Mouse (Mus musculus) liver, embryonic 11.5 days (tissue): ENCODE data around the gene Nell1. TPM values are rescaled to one million over a fixed set of nuclear protein-coding genes. Genes with fewer than 3 reads are reported as not detected.

Source experiments
- ATAC-seq: fragments of 200-750 bp; cut with Nextera tagmentation; replicated peaks from 2 replicates; pipeline ENCODE4 v1.8.0; 2017; ENCODE audit warnings: moderate number of reproducible peaks, mild to moderate bottlenecking, moderate TSS enrichment, moderate library complexity; ENCODE audit not compliant: low FRiP score
- DNase-seq: peaks from one replicate; pipeline ENCODE4 v3.0.0-alpha.2; 2017; ENCODE audit warnings: low spot score
- H3K27ac ChIP-seq: fragments of 300-500 bp; sonication (generic); 2 replicates; pipeline ENCODE4 v1.5.1; 2014; ENCODE audit warnings: mild to moderate bottlenecking, low read depth, low read length, control low read depth
- H3K27me3 ChIP-seq: fragments of 300-500 bp; sonication (generic); replicated peaks from 2 replicates; pipeline ENCODE4 v1.6.1; 2014; ENCODE audit warnings: low read length, mixed read lengths; ENCODE audit not compliant: control insufficient read depth, insufficient read depth
- H3K36me3 ChIP-seq: fragments of 300-500 bp; sonication (generic); 2 replicates; pipeline ENCODE4 v1.6.1; 2014; ENCODE audit warnings: mild to moderate bottlenecking, low read length, moderate library complexity, mixed read lengths; ENCODE audit not compliant: control insufficient read depth, insufficient read depth
- H3K4me1 ChIP-seq: fragments of 300-500 bp; sonication (generic); replicated peaks from 2 replicates; pipeline ENCODE4 v1.6.1; 2014; ENCODE audit warnings: low read length, mixed read lengths; ENCODE audit not compliant: control insufficient read depth, insufficient read depth
- H3K4me2 ChIP-seq: fragments of 300-500 bp; sonication (generic); 2 replicates; pipeline ENCODE4 v1.6.1; 2014; ENCODE audit warnings: mild to moderate bottlenecking, control low read depth, moderate library complexity
- H3K4me3 ChIP-seq: fragments of 300-500 bp; sonication (generic); 2 replicates; pipeline ENCODE4 v1.5.1; 2014; ENCODE audit warnings: low read depth, low read length, control low read depth
- H3K9ac ChIP-seq: fragments of 300-500 bp; sonication (generic); 2 replicates; pipeline ENCODE4 v1.6.1; 2014; ENCODE audit warnings: low read depth, low read length, control low read depth
- H3K9me3 ChIP-seq: fragments of 300-500 bp; sonication (generic); 2 replicates; pipeline ENCODE4 v1.6.1; 2016; ENCODE audit warnings: low read length, inconsistent platforms, mixed read lengths; ENCODE audit not compliant: control insufficient read depth
- WGBS: fragments of 180-500 bp; shearing (Covaris S2); extraction: QIAGEN DNeasy Blood & Tissue Kit; methylation state at CpG from one replicate; pipeline ENCODE4 v1.1.7; 2014; 5-methylcytosine and 5-hydroxymethylcytosine counted together
- polyA plus RNA-seq: library from polyadenylated mRNA; unstranded; fragments of >200 nt; fragmentation: Nextera tagmentation; extraction: Ambion mirVana; gene quantifications from 2 replicates; pipeline ENCODE4 v1.2.1, GENCODE M21; 2014

Nell1 gene
- polyA plus RNA-seq, 1 experiment from 2014 or later, result 1.7 TPM

DNA sequence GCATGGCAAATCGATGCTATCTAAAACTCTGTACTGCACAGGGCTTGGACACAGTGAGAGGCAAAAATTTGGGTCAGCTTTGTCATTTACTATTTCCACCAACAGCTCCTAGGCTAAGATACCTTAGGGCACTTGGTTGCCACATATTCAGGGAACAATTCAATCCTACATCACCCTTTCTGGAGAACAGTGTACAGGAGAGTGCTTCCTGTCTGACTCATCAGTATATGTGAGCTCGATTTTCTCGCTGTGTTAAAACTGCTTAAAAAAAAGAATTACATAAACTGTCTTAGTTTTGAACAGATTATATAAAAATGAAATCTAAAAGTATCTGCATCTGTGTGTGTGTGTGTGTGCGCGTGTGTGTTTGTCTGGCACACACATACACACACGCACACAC lies 211.6 kb downstream of the Nell1 start:
- Histone ChIP-seq H3K4me1 (no peaks in the 10 kb centered on the region), H3K27ac (no peak overlapping the region), H3K9ac (no peak overlapping the region), H3K27me3 (no peaks in the 10 kb centered on the region), H3K36me3 (no peaks in the 10 kb centered on the region), H3K9me3 (no peaks in the 10 kb centered on the region), H3K4me2 (no peak overlapping the region), H3K4me3 (no peak overlapping the region)
- WGBS, result 85% methylated on average over 6 of the region's 6 CpGs
- DNase-seq (no peak), ATAC-seq (no peak)

DNA sequence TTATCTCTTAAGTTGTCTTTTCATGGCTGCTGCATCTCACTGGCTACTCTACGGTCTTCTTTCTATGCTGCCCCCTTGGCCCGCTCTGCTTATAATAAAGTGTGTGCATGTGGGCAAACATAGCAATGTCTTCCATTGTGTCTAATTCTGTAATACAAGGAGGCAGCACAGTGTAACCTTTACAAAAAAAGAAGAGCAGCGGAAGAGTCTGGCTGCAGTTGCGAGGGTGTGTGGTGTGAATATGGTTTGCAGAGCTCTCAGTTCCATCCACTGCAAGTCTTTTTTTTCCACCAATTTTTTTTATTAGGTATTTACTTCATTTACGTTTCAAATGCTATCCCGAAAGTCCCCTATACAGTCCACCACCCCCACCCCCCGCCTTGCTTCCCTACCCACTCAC lies 219.3 kb downstream of the Nell1 start:
- 86% methylated on average over 7 of the region's 7 CpGs for WGBS
- no peaks in the 10 kb centered on the region for H3K36me3 ChIP-seq
- no peaks in the 10 kb centered on the region for H3K27me3 ChIP-seq
- no peak overlapping the region for H3K9ac ChIP-seq
- H3K4me2 ChIP-seq, result no peak overlapping the region
- ATAC-seq (no peak), DNase-seq (no peak)
- H3K27ac ChIP-seq, result no peak overlapping the region
- H3K4me3 ChIP-seq, result no peak overlapping the region
- no peaks in the 10 kb centered on the region for H3K9me3 ChIP-seq
- H3K4me1 ChIP-seq, result no peaks in the 10 kb centered on the region

DNA sequence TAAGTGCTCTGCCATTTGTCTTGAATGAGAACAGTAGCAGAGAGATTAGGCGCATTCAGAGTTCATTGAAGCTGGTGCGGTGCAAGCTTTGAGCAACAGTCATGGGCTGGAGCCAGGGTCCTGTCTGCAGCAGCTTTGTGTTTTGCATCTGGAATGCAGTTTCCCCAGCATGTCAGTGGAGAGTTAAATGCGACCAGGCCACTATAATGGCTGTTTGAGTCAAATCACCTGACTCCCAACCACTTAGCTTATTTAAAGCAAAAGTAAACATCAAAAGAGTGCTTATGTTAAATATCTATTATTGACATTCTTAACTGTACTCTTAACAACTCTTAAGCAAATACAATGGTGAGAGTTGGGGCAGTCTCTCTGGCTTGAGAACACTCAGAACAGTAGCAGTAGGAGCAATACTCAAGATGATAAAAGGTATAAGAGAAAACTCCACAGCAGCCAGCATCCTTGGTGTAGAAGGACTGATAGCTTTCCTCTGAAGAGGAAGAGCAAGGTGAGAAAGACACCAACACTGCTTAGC lies 220.5 kb downstream of the Nell1 start:
- DNase-seq, result no peak
- Histone ChIP-seq H3K4me3 (no peak overlapping the region), H3K27me3 (no peaks in the 10 kb centered on the region), H3K27ac (no peak overlapping the region), H3K9me3 (no peaks in the 10 kb centered on the region), H3K36me3 (no peaks in the 10 kb centered on the region), H3K9ac (no peak overlapping the region), H3K4me1 (no peaks in the 10 kb centered on the region), H3K4me2 (no peak overlapping the region)
- no peak for ATAC-seq
- WGBS, result 66% methylated on average over 3 of the region's 3 CpGs

DNA sequence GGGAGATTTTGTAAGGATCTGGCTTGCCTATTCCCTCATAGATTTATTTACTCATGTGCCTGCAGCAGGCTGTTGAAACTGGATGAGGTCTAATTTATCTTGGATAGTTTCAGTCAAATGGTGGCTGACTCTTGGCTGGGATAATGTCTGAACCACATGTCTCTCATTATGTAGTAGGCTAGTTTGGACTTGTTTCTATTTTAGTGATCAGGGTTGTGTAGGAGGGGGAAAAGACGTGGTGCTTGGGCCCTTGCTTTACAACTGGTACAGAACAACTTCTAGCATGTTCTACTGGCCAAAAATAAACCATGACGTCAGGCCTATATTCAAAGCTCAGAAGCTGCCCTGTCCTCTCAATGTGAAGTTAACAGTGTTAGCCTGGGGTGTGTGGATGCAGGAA lies 230.6 kb downstream of the Nell1 start:
- no peak for ATAC-seq
- H3K9ac ChIP-seq, result no peak overlapping the region
- no peak overlapping the region for H3K4me2 ChIP-seq
- DNase-seq, result no peak
- no peaks in the 10 kb centered on the region for H3K27me3 ChIP-seq
- H3K27ac ChIP-seq, result no peak overlapping the region
- H3K36me3 ChIP-seq, result no peaks in the 10 kb centered on the region
- WGBS, result 46% methylated on average over 2 of the region's 2 CpGs
- H3K4me1 ChIP-seq, result no peaks in the 10 kb centered on the region
- no peaks in the 10 kb centered on the region for H3K9me3 ChIP-seq
- H3K4me3 ChIP-seq, result no peak overlapping the region

DNA sequence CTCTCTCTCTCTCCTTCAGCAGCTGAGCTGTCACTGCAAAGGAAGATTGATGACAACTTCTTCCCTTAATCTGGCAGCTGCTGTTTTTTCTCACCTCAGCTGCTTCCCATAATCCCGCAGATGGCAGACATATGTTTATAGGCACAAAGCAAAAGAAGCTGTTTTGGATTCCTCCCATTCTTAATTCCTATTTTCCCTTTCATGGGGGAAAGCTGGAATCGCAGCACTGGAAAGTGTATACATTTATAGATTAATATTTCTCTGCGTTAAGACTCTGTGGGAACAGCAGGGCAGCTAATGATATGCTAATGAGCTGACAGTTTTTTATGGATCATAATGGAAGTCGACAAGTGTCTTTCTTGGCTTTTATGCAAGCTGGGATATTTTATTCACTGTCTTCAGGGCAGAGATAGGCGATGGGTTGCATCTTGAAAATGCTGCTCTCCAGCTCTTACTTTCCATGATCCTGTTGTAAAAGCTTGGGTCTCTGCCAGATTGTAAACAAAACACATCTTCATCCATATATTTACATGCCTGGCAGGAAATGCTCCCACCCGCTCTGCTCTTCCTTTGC lies 236.1 kb downstream of the Nell1 start:
- Histone ChIP-seq H3K27ac (no peak overlapping the region), H3K9me3 (no peaks in the 10 kb centered on the region), H3K9ac (no peak overlapping the region), H3K4me1 (no peaks in the 10 kb centered on the region), H3K27me3 (no peaks in the 10 kb centered on the region), H3K4me2 (no peak overlapping the region), H3K36me3 (no peaks in the 10 kb centered on the region), H3K4me3 (no peak overlapping the region)
- DNase-seq (no peak), ATAC-seq (no peak)
- WGBS, result 40% methylated on average over 6 of the region's 6 CpGs

DNA sequence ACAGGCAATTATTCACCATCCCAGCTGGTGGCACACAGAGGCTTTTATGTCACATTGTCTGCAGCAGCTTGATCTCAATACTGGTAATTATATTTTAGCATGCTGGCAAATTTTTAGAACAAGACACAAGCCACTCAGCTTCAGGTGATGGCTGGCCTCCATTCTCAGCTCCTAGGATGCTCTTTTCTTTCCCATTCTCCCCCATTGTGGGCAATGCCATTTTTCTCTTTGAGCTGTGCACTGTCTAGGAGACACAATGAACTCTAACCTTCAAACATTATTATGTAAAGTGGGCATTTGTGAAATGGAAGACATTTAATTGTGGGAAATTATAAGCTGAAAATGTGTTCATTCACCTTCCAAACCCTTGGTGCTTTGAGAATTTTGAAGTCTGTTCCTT lies 247.2 kb downstream of the Nell1 start:
- no peaks in the 10 kb centered on the region for H3K27me3 ChIP-seq
- no peak overlapping the region for H3K27ac ChIP-seq
- no peak overlapping the region for H3K9ac ChIP-seq
- H3K4me1 ChIP-seq, result no peaks in the 10 kb centered on the region
- H3K36me3 ChIP-seq, result no peaks in the 10 kb centered on the region
- H3K9me3 ChIP-seq, result no peaks in the 10 kb centered on the region
- DNase-seq (no peak), ATAC-seq (no peak)
- no peak overlapping the region for H3K4me3 ChIP-seq
- H3K4me2 ChIP-seq, result no peak overlapping the region

DNA sequence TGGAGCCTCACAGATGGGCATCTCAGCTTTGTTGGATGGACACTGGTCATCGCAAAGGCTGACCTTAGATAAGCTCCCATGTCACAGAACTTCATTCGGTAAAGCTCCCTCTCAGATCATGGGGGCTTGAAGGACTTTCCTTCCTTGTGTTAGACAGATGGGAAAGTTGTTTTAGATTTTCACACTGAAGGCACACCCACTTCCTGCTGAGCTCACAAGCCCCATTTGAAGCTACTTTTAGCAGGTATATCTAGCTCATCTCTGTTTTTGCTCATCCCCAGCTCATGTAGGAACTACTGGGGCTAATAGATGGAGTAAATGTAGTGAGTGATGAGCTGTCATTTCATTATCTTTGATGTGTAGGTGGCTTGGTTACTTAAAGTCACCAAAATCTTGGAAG lies 252.0 kb downstream of the Nell1 start:
- Histone ChIP-seq H3K4me2 (no peak overlapping the region), H3K4me1 (no peaks in the 10 kb centered on the region), H3K9me3 (0 out of 2 replicates have a peak, but pooled peaks cover 3% of the 10 kb centered on the region), H3K36me3 (no peaks in the 10 kb centered on the region), H3K27me3 (no peaks in the 10 kb centered on the region), H3K27ac (no peak overlapping the region), H3K9ac (no peak overlapping the region), H3K4me3 (no peak overlapping the region)
- WGBS, result 76% methylated on average over 2 of the region's 2 CpGs
- ATAC-seq (no peak), DNase-seq (no peak)

DNA sequence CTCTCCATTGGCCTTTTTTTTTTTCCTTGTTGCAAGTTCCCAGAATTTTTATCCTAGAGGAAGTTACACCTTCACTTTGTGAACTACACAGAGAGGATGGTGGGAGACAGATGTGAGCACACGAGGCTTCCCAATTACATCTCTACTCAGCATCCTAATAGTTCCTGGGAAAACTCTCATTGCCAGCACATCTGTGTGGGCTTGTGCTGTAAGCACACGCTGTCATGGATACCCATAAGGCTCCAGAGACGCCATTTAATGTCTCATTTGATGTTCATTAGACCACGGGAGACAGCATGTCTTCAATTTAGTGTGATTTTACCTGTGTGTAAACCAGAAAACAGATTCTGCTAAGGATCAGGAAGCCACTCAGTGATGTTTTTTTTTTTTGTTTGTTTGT lies 253.6 kb downstream of the Nell1 start:
- no peak overlapping the region for H3K9ac ChIP-seq
- no peak overlapping the region for H3K4me3 ChIP-seq
- no peaks in the 10 kb centered on the region for H3K4me1 ChIP-seq
- DNase-seq (no peak), ATAC-seq (no peak)
- H3K4me2 ChIP-seq, result no peak overlapping the region
- H3K9me3 ChIP-seq, result 0 out of 2 replicates have a peak, but pooled peaks cover 3% of the 10 kb centered on the region
- no peak overlapping the region for H3K27ac ChIP-seq
- no peaks in the 10 kb centered on the region for H3K36me3 ChIP-seq
- no peaks in the 10 kb centered on the region for H3K27me3 ChIP-seq
- WGBS, result 56% methylated on average over 4 of the region's 4 CpGs

DNA sequence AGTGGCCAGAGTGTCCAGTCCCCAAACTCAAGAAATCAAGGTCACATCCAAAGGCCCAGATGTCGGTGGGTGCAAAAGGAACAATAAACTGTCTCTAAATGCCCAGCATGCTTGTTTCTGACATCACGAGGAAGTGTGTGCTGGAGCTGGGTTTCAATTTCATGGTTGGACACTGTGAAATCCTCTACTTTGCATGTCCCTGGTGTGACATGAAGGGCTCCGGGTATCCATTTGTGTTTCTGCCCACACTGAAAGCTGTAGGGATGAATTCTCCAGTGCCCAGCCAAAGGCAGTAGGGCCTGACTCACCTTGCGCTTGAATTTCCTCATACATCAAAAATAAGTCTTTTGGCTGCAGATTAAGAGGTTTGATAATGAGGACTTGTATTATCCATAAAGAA lies 266.5 kb downstream of the Nell1 start:
- Histone ChIP-seq H3K9me3 (peaks cover 2% of the 10 kb centered on the region; the same call in 1 of the 2 replicates), H3K27ac (no peak overlapping the region), H3K4me3 (no peak overlapping the region), H3K27me3 (no peaks in the 10 kb centered on the region), H3K4me1 (no peaks in the 10 kb centered on the region), H3K4me2 (no peak overlapping the region), H3K36me3 (no peaks in the 10 kb centered on the region), H3K9ac (no peak overlapping the region)
- no peak for DNase-seq
- 86% methylated on average over 4 of the region's 4 CpGs for WGBS
- no peak for ATAC-seq
